Mouse (Mus musculus): ENCODE results near the gene Snd1. TPM values are rescaled to one million over a fixed set of nuclear protein-coding genes. Genes with fewer than 3 reads are reported as not detected.

Snd1 gene
- polyA plus RNA-seq, 1 experiment from 2014 or later: 111 TPM

DNA sequence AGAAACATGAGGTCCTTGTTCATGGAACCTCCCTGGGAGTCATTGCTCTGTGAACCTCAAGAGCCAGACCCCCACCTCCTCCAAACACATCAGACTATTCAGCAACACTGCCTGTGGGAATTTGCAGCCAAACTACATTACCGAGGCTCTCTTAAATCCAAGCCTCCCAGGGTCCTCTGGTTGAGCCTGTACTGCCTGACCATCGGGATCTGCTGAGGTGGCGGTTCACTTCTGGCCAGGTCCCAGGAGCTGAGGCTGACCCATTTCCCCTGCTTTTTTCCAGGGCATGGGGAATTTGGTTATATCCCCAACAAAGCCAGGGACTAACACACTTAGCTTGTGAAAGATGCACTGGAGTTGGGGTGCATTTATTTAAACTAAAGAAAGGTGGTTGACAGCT lies 352.6 kb downstream of the Snd1 start:
- Histone ChIP-seq H3K27ac (ENCODE audit: low read depth, low read length) (0 out of 2 replicates have a peak overlapping the region, but pooled peaks have one; percentile 47), H3K9me3 (ENCODE audit: control insufficient read depth, low read length) (no peaks in the 10 kb centered on the region), H3K4me2 (ENCODE audit: low read depth) (peak overlapping the region; percentile 45), H3K9ac (ENCODE audit: low read length) (no peak overlapping the region), H3K4me1 (ENCODE audit: control insufficient read depth, insufficient read depth, low read length) (peaks cover 34% of the 10 kb centered on the region), H3K27me3 (ENCODE audit: control insufficient read depth, insufficient read depth, low read length) (peaks cover 4% of the 10 kb centered on the region; the same call in 1 of the 2 replicates), H3K36me3 (ENCODE audit: control insufficient read depth, insufficient read depth, low read length) (0 out of 2 replicates have a peak, but pooled peaks cover 2% of the 10 kb centered on the region), H3K4me3 (ENCODE audit: low read depth, low read length) (peak overlapping the region; percentile 24)
- 21% methylated on average over 3 of the region's 3 CpGs for WGBS
- no peak for ATAC-seq (ENCODE audit: insufficient read depth, low FRiP score, low TSS enrichment)
- no peak for DNase-seq (ENCODE audit: low spot score)

DNA sequence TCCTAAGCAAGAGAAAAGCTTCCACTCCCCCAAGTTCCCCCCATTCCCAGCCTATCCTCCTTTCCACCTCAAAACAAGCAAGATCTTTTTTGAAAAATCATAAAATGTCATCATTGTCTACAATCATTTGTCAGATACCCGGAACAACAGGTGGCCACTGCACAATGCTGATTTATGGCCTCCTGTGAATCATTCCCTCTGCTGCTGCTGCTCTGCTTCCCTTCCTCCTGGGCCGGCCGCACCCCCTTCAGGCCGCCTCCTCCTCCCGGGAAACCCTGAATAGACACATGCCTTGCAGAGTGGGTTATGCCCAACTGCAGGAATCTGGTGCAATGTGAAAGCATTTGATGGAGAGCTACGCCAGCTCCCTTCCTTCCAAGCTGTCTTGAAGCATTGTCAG lies 353.7 kb downstream of the Snd1 start:
- peak overlapping the region; percentile 94 for H3K4me2 ChIP-seq (ENCODE audit: low read depth)
- no peak overlapping the region for H3K27ac ChIP-seq (ENCODE audit: low read depth, low read length)
- DNase-seq (ENCODE audit: low spot score): peak; percentile 55
- peaks cover 34% of the 10 kb centered on the region for H3K4me1 ChIP-seq (ENCODE audit: control insufficient read depth, insufficient read depth, low read length)
- H3K4me3 ChIP-seq (ENCODE audit: low read depth, low read length): peak overlapping the region; percentile 29
- H3K9ac ChIP-seq (ENCODE audit: low read length): no peak overlapping the region
- H3K9me3 ChIP-seq (ENCODE audit: control insufficient read depth, low read length): no peaks in the 10 kb centered on the region
- WGBS: 14% methylated on average over 6 of the region's 6 CpGs
- peaks cover 4% of the 10 kb centered on the region; the same call in 1 of the 2 replicates for H3K27me3 ChIP-seq (ENCODE audit: control insufficient read depth, insufficient read depth, low read length)
- 0 out of 2 replicates have a peak, but pooled peaks cover 2% of the 10 kb centered on the region for H3K36me3 ChIP-seq (ENCODE audit: control insufficient read depth, insufficient read depth, low read length)
- no peak for ATAC-seq (ENCODE audit: insufficient read depth, low FRiP score, low TSS enrichment)

DNA sequence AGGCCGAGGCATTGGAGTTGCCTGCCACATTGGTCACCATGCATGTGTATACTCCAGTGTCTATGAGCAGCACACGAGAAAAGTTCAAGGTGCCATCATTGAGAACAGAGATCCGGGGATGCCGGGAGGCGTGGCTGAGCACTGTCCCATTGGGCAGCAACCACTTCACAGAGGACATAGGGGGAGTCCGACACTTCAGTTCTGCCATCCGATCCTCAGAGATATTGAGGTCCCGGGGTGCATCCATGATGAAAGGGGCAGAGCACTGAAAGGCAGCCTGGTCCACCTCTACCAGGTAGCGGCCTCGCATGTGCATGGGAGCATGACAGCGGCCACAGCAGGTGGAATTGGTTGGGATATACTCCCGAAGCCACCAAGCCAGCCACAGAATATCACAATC lies 355.4 kb downstream of the Snd1 start:
- Histone ChIP-seq H3K9ac (ENCODE audit: low read length) (0 out of 2 replicates have a peak overlapping the region, but pooled peaks have one; percentile 95), H3K9me3 (ENCODE audit: control insufficient read depth, low read length) (no peaks in the 10 kb centered on the region), H3K27ac (ENCODE audit: low read depth, low read length) (no peak overlapping the region), H3K4me1 (ENCODE audit: control insufficient read depth, insufficient read depth, low read length) (peaks cover 41% of the 10 kb centered on the region), H3K27me3 (ENCODE audit: control insufficient read depth, insufficient read depth, low read length) (peaks cover 4% of the 10 kb centered on the region; the same call in 1 of the 2 replicates), H3K4me3 (ENCODE audit: low read depth, low read length) (peak overlapping the region; percentile 84), H3K4me2 (ENCODE audit: low read depth) (peak overlapping the region; percentile 94), H3K36me3 (ENCODE audit: control insufficient read depth, insufficient read depth, low read length) (0 out of 2 replicates have a peak, but pooled peaks cover 2% of the 10 kb centered on the region)
- DNase-seq (ENCODE audit: low spot score): no peak
- WGBS: 88% methylated on average over 12 of the region's 12 CpGs
- no peak for ATAC-seq (ENCODE audit: insufficient read depth, low FRiP score, low TSS enrichment)

DNA sequence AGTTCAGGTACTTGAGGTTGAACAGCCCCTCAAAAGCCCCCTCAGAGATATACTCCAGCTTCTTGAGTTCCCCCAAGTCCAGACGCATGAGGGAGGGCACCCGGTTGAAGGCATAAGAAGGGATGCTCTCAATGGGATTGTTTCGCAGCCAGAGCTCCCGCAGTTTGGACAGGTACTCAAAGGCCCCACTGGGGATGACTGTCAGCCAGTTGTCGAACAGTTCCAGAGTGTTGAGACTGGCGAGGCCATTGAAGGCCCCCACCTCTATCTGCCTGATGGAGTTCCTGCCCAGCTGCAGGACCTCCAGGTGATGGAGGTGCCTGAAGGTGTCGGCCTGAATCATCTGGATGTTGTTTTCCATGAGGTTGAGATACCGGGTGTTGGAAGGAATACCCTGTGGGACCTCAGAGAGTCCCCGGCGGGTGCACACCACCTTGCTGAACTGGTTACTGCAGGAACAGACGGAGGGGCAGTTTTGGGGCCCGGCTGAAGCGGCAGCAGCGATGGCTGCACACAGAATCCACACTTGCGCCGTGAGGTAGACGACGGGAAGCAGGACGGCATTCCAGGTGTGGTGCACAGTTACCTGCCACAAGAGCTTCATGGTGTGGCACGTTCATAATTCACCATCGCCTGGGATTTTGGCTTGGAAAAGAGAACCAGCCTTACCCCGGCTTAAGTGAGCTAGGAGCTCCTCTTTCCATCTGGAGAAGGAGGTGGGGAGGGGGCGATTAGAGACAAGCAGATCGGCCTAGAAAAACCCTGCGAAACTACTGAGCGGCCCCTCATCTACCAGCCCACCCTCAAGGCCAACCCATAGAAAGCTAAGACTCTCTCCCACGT lies 356.3 kb downstream of the Snd1 start, which contains the start of gene Lrrc4:
Gene Lrrc4, minus strand, starts transcription at position 737 of the 843 bp plus-strand sequence.
- Histone ChIP-seq H3K4me3 (ENCODE audit: low read depth, low read length) (peak within 1 kb of the TSS; percentile 84), H3K4me1 (ENCODE audit: control insufficient read depth, insufficient read depth, low read length) (peaks cover 41% of the 10 kb centered on the region), H3K27me3 (ENCODE audit: control insufficient read depth, insufficient read depth, low read length) (peaks cover 4% of the 10 kb centered on the region; the same call in 1 of the 2 replicates), H3K27ac (ENCODE audit: low read depth, low read length) (peak within 1 kb of the TSS; percentile 92), H3K36me3 (ENCODE audit: control insufficient read depth, insufficient read depth, low read length) (0 out of 2 replicates have a peak, but pooled peaks cover 2% of the 10 kb centered on the region), H3K9ac (ENCODE audit: low read length) (peak within 1 kb of the TSS; percentile 95), H3K9me3 (ENCODE audit: control insufficient read depth, low read length) (no peaks in the 10 kb centered on the region), H3K4me2 (ENCODE audit: low read depth) (peak within 1 kb of the TSS; percentile 94)
- WGBS: 17% methylated on average over 27 of the region's 27 CpGs
- DNase-seq (ENCODE audit: low spot score) (no peak), ATAC-seq (ENCODE audit: insufficient read depth, low FRiP score, low TSS enrichment) (no peak)

DNA sequence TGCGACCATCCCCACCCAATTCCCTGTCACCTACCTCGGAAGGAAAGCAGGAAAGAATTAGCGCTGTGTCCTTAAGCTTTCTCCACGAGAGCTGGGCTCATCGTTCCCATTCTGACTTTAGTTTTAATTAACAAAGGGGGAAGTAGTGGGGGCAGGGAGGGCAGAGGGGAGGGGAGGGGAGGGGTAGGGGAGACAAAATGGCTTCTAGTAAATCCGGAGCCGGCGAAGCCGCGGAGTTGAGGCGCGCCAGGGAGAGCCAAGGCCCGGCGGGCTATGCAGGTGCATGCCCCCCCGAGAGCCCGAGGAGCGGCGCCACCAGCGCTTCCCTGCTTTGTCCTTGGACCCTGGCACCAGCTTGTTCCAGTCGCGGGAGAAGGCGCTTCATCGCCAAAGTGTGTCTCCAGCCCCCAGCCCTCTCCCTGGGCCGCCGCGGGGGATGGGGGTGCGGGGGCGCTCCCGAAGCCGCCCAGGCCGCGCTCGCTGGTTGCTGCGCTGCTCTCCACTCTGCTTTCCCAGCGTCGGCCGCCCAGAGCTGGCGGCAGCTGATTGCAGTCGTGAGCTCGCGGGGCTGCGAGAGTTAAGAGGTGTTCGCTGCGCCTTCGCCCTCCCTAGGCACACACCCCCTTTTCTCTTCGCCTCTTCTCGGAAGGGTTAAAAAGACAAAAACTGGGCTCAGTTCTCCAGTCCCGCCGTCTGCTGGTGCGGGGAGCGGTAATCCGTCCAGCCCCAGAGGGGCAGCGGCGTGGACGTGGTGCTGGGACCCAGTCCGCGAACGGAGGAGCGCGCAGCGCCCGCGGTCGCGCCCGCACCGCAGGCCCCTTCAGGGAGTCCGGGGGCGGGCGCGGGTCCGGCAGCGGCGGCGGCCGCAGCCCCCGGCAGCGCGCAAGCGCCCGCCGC lies 357.2 kb downstream of the Snd1 start:
- ATAC-seq (ENCODE audit: insufficient read depth, low FRiP score, low TSS enrichment): peak; percentile 15; the same call in 1 of the 2 replicates

DNA sequence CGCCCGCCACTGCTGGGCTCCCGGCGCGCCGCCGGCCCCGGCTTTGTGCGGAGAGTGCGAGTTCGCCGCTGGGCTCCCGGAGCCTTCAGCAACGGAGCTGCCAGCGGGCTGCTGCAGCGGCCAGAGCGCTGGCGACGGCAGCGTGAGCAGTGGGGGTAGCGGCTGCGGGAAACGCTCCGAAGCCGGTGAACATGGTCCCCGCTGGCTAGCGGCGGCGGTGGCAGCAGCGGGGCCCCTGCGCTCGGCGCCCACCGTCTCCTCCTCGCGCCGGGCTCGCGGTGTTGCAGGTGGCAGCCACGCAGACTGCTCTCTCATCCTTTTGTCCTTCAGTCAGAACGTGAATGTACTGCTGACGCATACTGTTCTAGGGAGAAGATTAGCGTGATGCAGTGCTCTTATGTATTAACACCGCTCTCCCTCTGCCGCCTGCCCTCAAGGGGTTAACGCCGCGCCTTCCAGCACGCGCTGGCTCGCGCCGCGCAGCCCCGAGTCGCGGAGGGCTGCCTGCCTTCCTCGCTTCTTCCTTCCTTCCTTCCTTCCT lies 357.9 kb downstream of the Snd1 start:
- peaks cover 27% of the 10 kb centered on the region for H3K4me1 ChIP-seq (ENCODE audit: control insufficient read depth, insufficient read depth, low read length)
- under 1% methylated on average over 55 of the region's 58 CpGs for WGBS
- peaks cover 4% of the 10 kb centered on the region; the same call in 1 of the 2 replicates for H3K27me3 ChIP-seq (ENCODE audit: control insufficient read depth, insufficient read depth, low read length)
- H3K4me3 ChIP-seq (ENCODE audit: low read depth, low read length): peak overlapping the region; percentile 84
- H3K4me2 ChIP-seq (ENCODE audit: low read depth): peak overlapping the region; percentile 94
- no peaks in the 10 kb centered on the region for H3K9me3 ChIP-seq (ENCODE audit: control insufficient read depth, low read length)
- peak overlapping the region; percentile 95 for H3K9ac ChIP-seq (ENCODE audit: low read length)
- ATAC-seq (ENCODE audit: insufficient read depth, low FRiP score, low TSS enrichment): peak; percentile 57
- H3K27ac ChIP-seq (ENCODE audit: low read depth, low read length): peak overlapping the region; percentile 92
- H3K36me3 ChIP-seq (ENCODE audit: control insufficient read depth, insufficient read depth, low read length): 0 out of 2 replicates have a peak, but pooled peaks cover 2% of the 10 kb centered on the region
- peak; percentile 75 for DNase-seq (ENCODE audit: low spot score)

More for the DNA sequence above, 357.2 kb downstream of the Snd1 start:
- peak; percentile 73 for DNase-seq (ENCODE audit: low spot score)
- H3K4me3 ChIP-seq (ENCODE audit: low read depth, low read length): peak overlapping the region; percentile 84
- WGBS: under 1% methylated on average over 71 of the region's 82 CpGs
- peak overlapping the region; percentile 95 for H3K9ac ChIP-seq (ENCODE audit: low read length)
- 0 out of 2 replicates have a peak, but pooled peaks cover 2% of the 10 kb centered on the region for H3K36me3 ChIP-seq (ENCODE audit: control insufficient read depth, insufficient read depth, low read length)
- H3K4me1 ChIP-seq (ENCODE audit: control insufficient read depth, insufficient read depth, low read length): peaks cover 34% of the 10 kb centered on the region
- peak overlapping the region; percentile 92 for H3K27ac ChIP-seq (ENCODE audit: low read depth, low read length)
- no peaks in the 10 kb centered on the region for H3K9me3 ChIP-seq (ENCODE audit: control insufficient read depth, low read length)
- peaks cover 4% of the 10 kb centered on the region; the same call in 1 of the 2 replicates for H3K27me3 ChIP-seq (ENCODE audit: control insufficient read depth, insufficient read depth, low read length)
- H3K4me2 ChIP-seq (ENCODE audit: low read depth): peak overlapping the region; percentile 94

DNA sequence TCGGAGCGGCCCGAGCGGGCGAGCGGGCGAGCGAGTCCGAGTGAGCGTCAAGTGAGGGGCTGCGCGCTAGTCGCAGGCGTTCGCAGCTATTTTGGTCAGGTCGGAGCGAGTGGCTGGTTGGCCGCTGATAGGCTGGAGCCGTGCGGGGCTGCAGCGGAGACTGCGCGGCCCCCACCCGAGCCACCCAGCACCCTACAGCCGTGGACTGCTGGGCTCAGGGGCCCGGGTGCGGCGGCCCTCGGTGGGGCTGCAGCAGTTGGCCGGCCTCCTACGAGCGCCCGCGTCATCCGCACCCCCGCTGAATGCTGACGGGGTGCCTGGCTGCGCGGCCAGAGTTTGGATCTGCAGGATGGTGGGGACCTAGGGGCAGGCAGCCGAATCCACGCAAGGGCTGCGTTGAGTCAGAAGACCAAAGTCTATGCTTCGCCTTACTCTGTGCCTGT lies 358.5 kb downstream of the Snd1 start:
- Histone ChIP-seq H3K9me3 (ENCODE audit: control insufficient read depth, low read length) (no peaks in the 10 kb centered on the region), H3K27me3 (ENCODE audit: control insufficient read depth, insufficient read depth, low read length) (peaks cover 4% of the 10 kb centered on the region; the same call in 1 of the 2 replicates), H3K4me2 (ENCODE audit: low read depth) (peak overlapping the region; percentile 94), H3K27ac (ENCODE audit: low read depth, low read length) (peak overlapping the region; percentile 92), H3K36me3 (ENCODE audit: control insufficient read depth, insufficient read depth, low read length) (0 out of 2 replicates have a peak, but pooled peaks cover 2% of the 10 kb centered on the region), H3K4me1 (ENCODE audit: control insufficient read depth, insufficient read depth, low read length) (peaks cover 27% of the 10 kb centered on the region), H3K9ac (ENCODE audit: low read length) (peak overlapping the region; percentile 95), H3K4me3 (ENCODE audit: low read depth, low read length) (peak overlapping the region; percentile 84)
- ATAC-seq (ENCODE audit: insufficient read depth, low FRiP score, low TSS enrichment) (peak; percentile 71), DNase-seq (ENCODE audit: low spot score) (peak; percentile 58)
- 1% methylated on average over 33 of the region's 43 CpGs for WGBS

Measured in neural tube, embryonic 11.5 days (tissue).